Mouse (Mus musculus) liver, postnatal 0 days (tissue): ENCODE results near the gene Adgre5.

Source experiments
- CTCF ChIP-seq: sonication (generic); IDR thresholded peaks from 2 replicates; pipeline ENCODE4 v1.5.1; 2016; ENCODE audit warnings: antibody characterized with exemption, low read depth
- EP300 ChIP-seq: IDR thresholded peaks from 2 replicates; pipeline ENCODE4 v1.6.1; 2016; ENCODE audit warnings: antibody characterized with exemption, low read depth, mild to moderate bottlenecking

DNA sequence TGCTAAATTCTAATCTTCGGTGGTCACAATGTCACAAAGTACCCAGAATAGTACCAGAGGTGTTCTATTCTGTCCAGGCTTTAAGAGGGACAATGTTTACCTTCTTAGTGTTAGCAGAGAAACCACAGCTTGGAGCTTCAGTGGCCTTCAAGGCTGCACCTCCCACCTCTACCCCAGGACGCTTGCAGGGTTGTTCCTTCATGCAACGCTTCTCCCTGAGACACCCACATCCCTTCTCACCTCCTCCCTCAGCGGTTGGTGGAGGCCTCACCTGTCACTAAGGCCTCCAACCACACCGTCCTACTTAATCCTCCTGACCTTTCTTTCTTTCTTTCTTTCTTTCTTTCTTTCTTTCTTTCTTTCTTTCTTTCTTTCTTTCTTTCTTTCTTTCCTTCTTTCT, 17.2 kb upstream of the Adgre5 start:
- TF ChIP-seq CTCF (no peak), EP300 (no peak)
